Mouse (Mus musculus) CH12.LX (cell line): ENCODE results near the gene Ern1. TPM values are rescaled to one million over a fixed set of nuclear protein-coding genes. Genes with fewer than 3 reads are reported as not detected.

Experiments used
- DNase-seq: peaks from one replicate; pipeline ENCODE4 v3.0.0-alpha.2; 2013; ENCODE audit errors: extremely low read depth
- H3K27ac ChIP-seq: 2 replicates; pipeline ENCODE4 v1.5.1; 2012; ENCODE audit warnings: low read depth, mild to moderate bottlenecking, control low read depth, moderate library complexity; ENCODE audit not compliant: insufficient read depth
- H3K27me3 ChIP-seq: replicated peaks from 2 replicates; pipeline ENCODE3; 2012; ENCODE audit warnings: inconsistent platforms
- H3K36me3 ChIP-seq, 2 experiments: replicated peaks in 1 of 2; 2 replicates each; pipeline versions ENCODE3 to v1.6.1; 2012; ENCODE audit warnings: inconsistent platforms in 1 of 2, low read length in 1 of 2, mild to moderate bottlenecking in 1 of 2, mixed read lengths in 1 of 2, moderate library complexity in 1 of 2; ENCODE audit not compliant: control insufficient read depth in 1 of 2, insufficient read depth in 1 of 2
- H3K4me1 ChIP-seq, 2 experiments: 2 replicates each; pipeline ENCODE4 v1.6.1; 2012; ENCODE audit warnings: inconsistent platforms in 1 of 2, moderate library complexity in 1 of 2; ENCODE audit not compliant: insufficient read depth in 2 of 2, control insufficient read depth in 1 of 2
- H3K4me2 ChIP-seq: 2 replicates; pipeline ENCODE4 v1.6.1; 2012; ENCODE audit warnings: low read depth, mild to moderate bottlenecking, control low read depth; ENCODE audit not compliant: poor library complexity, insufficient read depth, severe bottlenecking
- H3K4me3 ChIP-seq, 3 experiments: fragments of 150-350 bp in 1 of 3; sonication (generic) in 1 of 3; replicated peaks in 1 of 3; 2 replicates each; pipeline versions ENCODE3 to v1.5.1; 2011 to 2012; ENCODE audit warnings: low read depth in 2 of 3, low read length in 2 of 3, mild to moderate bottlenecking in 2 of 3, moderate library complexity in 2 of 3, control low read depth in 1 of 3, improper control_type of control experiment in 1 of 3, inconsistent platforms in 1 of 3, mixed read lengths in 1 of 3; ENCODE audit not compliant: poor library complexity in 1 of 3
- H3K79me2 ChIP-seq: replicated peaks from 2 replicates; pipeline ENCODE4 v1.6.1; 2012; ENCODE audit warnings: mild to moderate bottlenecking, moderate library complexity; ENCODE audit not compliant: control insufficient read depth, poor library complexity, insufficient read depth, severe bottlenecking; ENCODE audit errors: extremely low read depth
- H3K9ac ChIP-seq: 2 replicates; pipeline ENCODE4 v1.6.1; 2012; ENCODE audit warnings: low read depth, mild to moderate bottlenecking, control low read depth, moderate library complexity; ENCODE audit not compliant: insufficient read depth
- H3K9me3 ChIP-seq: replicated peaks from 2 replicates; pipeline ENCODE3; 2012; ENCODE audit warnings: low read length, inconsistent platforms, mixed read lengths
- CHD2 ChIP-seq: IDR thresholded peaks from 2 replicates; pipeline ENCODE4 v1.6.1; 2011; ENCODE audit warnings: low read length, improper control_type of control experiment
- CTCF ChIP-seq, 2 experiments: IDR thresholded peaks in 1 of 2; conservative IDR thresholded peaks in 1 of 2; 2 replicates each; pipeline ENCODE4 v1.5.1; 2011 to 2012; ENCODE audit warnings: low read depth in 2 of 2, low read length in 2 of 2, improper control_type of control experiment in 1 of 2, inconsistent platforms in 1 of 2, mild to moderate bottlenecking in 1 of 2, moderate library complexity in 1 of 2
- ETS1 ChIP-seq: conservative IDR thresholded peaks from 2 replicates; pipeline ENCODE4 v1.6.1; 2012; ENCODE audit warnings: low read depth, mild to moderate bottlenecking, inconsistent platforms, low read length, improper control_type of control experiment, moderate library complexity
- IRF4 ChIP-seq: IDR thresholded peaks from 2 replicates; pipeline ENCODE4 v1.6.1; 2014; ENCODE audit warnings: low read depth, mild to moderate bottlenecking, inconsistent platforms, low read length, improper control_type of control experiment
- JUND ChIP-seq: conservative IDR thresholded peaks from 2 replicates; pipeline ENCODE4 v1.6.1; 2011; ENCODE audit warnings: low read depth, low read length, improper control_type of control experiment
- KAT2A ChIP-seq: IDR thresholded peaks from 2 replicates; pipeline ENCODE4 v1.6.1; 2012; ENCODE audit warnings: low read length, improper control_type of control experiment, inconsistent platforms; ENCODE audit not compliant: insufficient replicate concordance
- MAZ ChIP-seq: IDR thresholded peaks from 2 replicates; pipeline ENCODE4 v1.6.1; 2012; ENCODE audit warnings: low read depth, mild to moderate bottlenecking, inconsistent platforms, low read length, improper control_type of control experiment, moderate library complexity
- MXI1 ChIP-seq: IDR thresholded peaks from 2 replicates; pipeline ENCODE4 v1.6.1; 2011; ENCODE audit warnings: mild to moderate bottlenecking, low read depth, low read length, improper control_type of control experiment
- NELFE ChIP-seq: IDR thresholded peaks from 2 replicates; pipeline ENCODE4 v1.6.1; 2011; ENCODE audit warnings: low read depth, low read length, improper control_type of control experiment
- POLR2A ChIP-seq: IDR thresholded peaks from 2 replicates; pipeline ENCODE4 v1.6.1; 2011; ENCODE audit warnings: low read depth, mild to moderate bottlenecking, improper control_type of control experiment, low read length
- POLR2AphosphoS2 ChIP-seq: IDR thresholded peaks from 2 replicates; pipeline ENCODE4 v1.6.1; 2011; ENCODE audit warnings: low read depth, low read length, improper control_type of control experiment
- RAD21 ChIP-seq: IDR thresholded peaks from 2 replicates; pipeline ENCODE4 v1.6.1; 2011; ENCODE audit warnings: low read depth, mild to moderate bottlenecking, low read length, improper control_type of control experiment, moderate library complexity
- SIN3A ChIP-seq: IDR thresholded peaks from 2 replicates; pipeline ENCODE4 v1.6.1; 2012; ENCODE audit warnings: low read length, improper control_type of control experiment, inconsistent platforms
- UBTF ChIP-seq: IDR thresholded peaks from 2 replicates; pipeline ENCODE4 v1.6.1; 2012; ENCODE audit warnings: low read depth, mild to moderate bottlenecking, inconsistent platforms, low read length, improper control_type of control experiment, moderate library complexity
- ZNF384 ChIP-seq: IDR thresholded peaks from 2 replicates; pipeline ENCODE4 v1.6.1; 2012; ENCODE audit warnings: low read depth, low read length, improper control_type of control experiment, inconsistent platforms
- dilution Hi-C: fragments of 300-500 bp; cut with MboI; formaldehyde crosslinking; loops from 2 replicates; pipeline ENCODE4 v1.14.3; 2020; ENCODE audit warnings: low sequenced_read_pairs; ENCODE audit not compliant: extremely low pct_unique_long_range_greater_than_20kb, extremely low pct_ligation_motif_present
- in situ Hi-C: fragments of 300-500 bp; cut with MboI; formaldehyde crosslinking; loops from 3 replicates; pipeline ENCODE4 v1.14.3; 2019; ENCODE audit warnings: low sequenced_read_pairs, low pct_ligation_motif_present, low pct_unique_long_range_greater_than_20kb, mixed read lengths
- polyA plus RNA-seq: library from polyadenylated mRNA; unstranded; fragments of >175 nt; gene quantifications from 2 replicates; pipeline ENCODE4 v1.2.1, GENCODE M21; 2012; ENCODE audit warnings: low read depth; ENCODE audit not compliant: insufficient read length
- total RNA-seq, 2 experiments: library from RNA; depleted of rRNA; stranded (reverse); fragments of 300-350 nt in 1 of 2; fragments of >200 nt in 1 of 2; gene quantifications; 2 replicates each; pipeline ENCODE4 v1.2.3; 2012 to 2014

The Ern1 gene
- total and polyA plus RNA-seq, 3 experiments: 3.0 to 21.7 (median 7.7) TPM

DNA sequence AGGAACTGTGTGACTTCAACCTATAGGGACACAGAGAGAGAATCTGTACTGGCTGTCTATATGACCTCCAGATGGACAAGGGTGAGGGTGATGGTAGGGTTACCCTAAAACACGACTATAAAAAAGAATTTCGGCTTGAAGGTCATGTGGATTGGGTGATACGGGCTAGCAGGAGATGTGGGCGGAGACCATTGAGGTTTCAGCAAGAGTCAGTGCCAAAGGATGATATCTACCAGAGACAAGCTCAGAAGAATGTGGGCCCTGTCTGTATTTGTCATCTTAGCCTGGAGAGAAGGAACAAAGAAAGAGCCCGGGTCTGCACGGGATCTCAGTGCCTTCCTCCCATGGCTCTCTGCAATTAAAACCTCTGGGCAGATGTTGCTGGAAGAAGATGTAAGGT, 137.9 kb downstream of the Ern1 start:
- H3K36me3 ChIP-seq: no peaks in the 10 kb centered on the region
- H3K4me3 ChIP-seq: no peak overlapping the region
- H3K79me2 ChIP-seq: no peaks in the 10 kb centered on the region
- in situ Hi-C loops (no loop called here), dilution Hi-C loops (no loop called here)
- no peak overlapping the region for H3K4me2 ChIP-seq
- no peak for DNase-seq
- no peak overlapping the region for H3K27ac ChIP-seq
- peaks cover 8% of the 10 kb centered on the region for H3K9me3 ChIP-seq
- TF ChIP-seq ETS1: no peak
- TF ChIP-seq RAD21: no peak
- no peak for TF ChIP-seq POLR2AphosphoS2
- no peak for TF ChIP-seq SIN3A
- TF ChIP-seq CTCF (conservative IDR thresholded peaks at IDR 0.05 in 1 of 2, IDR thresholded peaks at IDR 0.05 in 1 of 2; ENCODE audit: low read depth in 2 of 2, low read length in 2 of 2): no peak
- TF ChIP-seq CHD2: no peak
- no peak for TF ChIP-seq ZNF384
- no peak for TF ChIP-seq UBTF
- TF ChIP-seq MAZ: no peak
- peaks cover 5 to 6% of the 10 kb centered on the region in 2 experiments; a peak in 2 of 4 replicates for H3K4me1 ChIP-seq
- H3K9ac ChIP-seq: no peak overlapping the region
- H3K27me3 ChIP-seq: peaks cover 86% of the 10 kb centered on the region

DNA sequence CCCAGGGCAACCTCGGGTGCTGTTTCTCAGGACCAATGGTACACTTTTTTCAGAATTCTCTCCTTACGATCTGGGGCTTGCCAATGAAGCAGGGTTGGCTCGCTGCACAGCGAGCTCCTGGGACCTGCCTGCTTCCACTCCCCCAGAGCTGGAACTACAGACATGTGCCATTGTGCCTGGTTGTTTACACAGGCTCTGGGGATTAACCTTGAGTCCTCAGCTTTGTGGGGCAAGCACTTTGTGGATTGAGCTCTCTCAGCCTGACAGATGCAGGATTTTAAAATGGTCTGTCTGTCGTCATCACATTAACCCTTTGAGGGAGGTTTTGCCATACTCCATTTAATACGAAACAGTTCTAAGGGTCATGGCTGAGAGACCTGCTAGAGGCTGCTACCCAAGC, 142.7 kb downstream of the Ern1 start:
- DNase-seq: no peak
- H3K4me2 ChIP-seq: no peak overlapping the region
- no peak overlapping the region for H3K4me3 ChIP-seq
- H3K9ac ChIP-seq: no peak overlapping the region
- peaks cover 88% of the 10 kb centered on the region for H3K27me3 ChIP-seq
- in situ Hi-C loops (no loop called here), dilution Hi-C loops (no loop called here)
- peaks cover 0 to 5% of the 10 kb centered on the region in 2 experiments; a peak in 2 of 4 replicates for H3K4me1 ChIP-seq
- H3K36me3 ChIP-seq: no peaks in the 10 kb centered on the region
- H3K79me2 ChIP-seq: no peaks in the 10 kb centered on the region
- no peak for TF ChIP-seq NELFE
- no peak for TF ChIP-seq MAZ
- TF ChIP-seq POLR2A: no peak
- TF ChIP-seq JUND: no peak
- TF ChIP-seq KAT2A: no peak
- TF ChIP-seq MXI1: no peak
- TF ChIP-seq IRF4: no peak
- H3K9me3 ChIP-seq: peaks cover 11% of the 10 kb centered on the region
- no peak overlapping the region for H3K27ac ChIP-seq

Other genes starting within 250 kb of the Ern1 start
- 178 and 269 TPM in 2 replicates for gene Ftsj3, start 231.8 kb downstream of the Ern1 start, total RNA-seq (2012; rRNA removed)
- gene Ftsj3, start 231.8 kb downstream of the Ern1 start, total RNA-seq (2014; rRNA removed): 215 and 223 TPM in 2 replicates
- 298 and 354 TPM in 2 replicates for gene Ftsj3, start 231.8 kb downstream of the Ern1 start, polyA plus RNA-seq
- 250 and 344 TPM in 2 replicates for gene Psmc5, start 231.7 kb downstream of the Ern1 start, total RNA-seq (2012; rRNA removed)
- 139 and 151 TPM in 2 replicates for gene Psmc5, start 231.7 kb downstream of the Ern1 start, total RNA-seq (2014; rRNA removed)
- 344 and 352 TPM in 2 replicates for gene Psmc5, start 231.7 kb downstream of the Ern1 start, polyA plus RNA-seq
- gene Smarcd2, start 214.9 kb downstream of the Ern1 start, total RNA-seq (2012; rRNA removed): 89.4 and 94.3 TPM in 2 replicates
- 105 and 110 TPM in 2 replicates for gene Smarcd2, start 214.9 kb downstream of the Ern1 start, total RNA-seq (2014; rRNA removed)
- gene Smarcd2, start 214.9 kb downstream of the Ern1 start, polyA plus RNA-seq: 103 and 116 TPM in 2 replicates
- 4.2 and 5.9 TPM in 2 replicates for gene Tcam1, start 211.2 kb downstream of the Ern1 start, total RNA-seq (2012; rRNA removed)
- 0.68 and 0.82 TPM in 2 replicates for gene Tcam1, start 211.2 kb downstream of the Ern1 start, total RNA-seq (2014; rRNA removed)
- gene Tcam1, start 211.2 kb downstream of the Ern1 start, polyA plus RNA-seq: 0.64 and 0.99 TPM in 2 replicates
- gene Gh, start 186.0 kb downstream of the Ern1 start, total RNA-seq (2012; rRNA removed): 0.38 and 0.46 TPM in 2 replicates
- 0.31 and 0.68 TPM in 2 replicates for gene Gh, start 186.0 kb downstream of the Ern1 start, total RNA-seq (2014; rRNA removed)
- 0.76 and 1.0 TPM in 2 replicates for gene Gh, start 186.0 kb downstream of the Ern1 start, polyA plus RNA-seq
- 503 and 527 TPM in 2 replicates for gene Cd79b, start 173.1 kb downstream of the Ern1 start, total RNA-seq (2012; rRNA removed)
- gene Cd79b, start 173.1 kb downstream of the Ern1 start, total RNA-seq (2014; rRNA removed): 636 and 689 TPM in 2 replicates
- 678 and 741 TPM in 2 replicates for gene Cd79b, start 173.1 kb downstream of the Ern1 start, polyA plus RNA-seq
- gene Scn4a, start 134.6 kb downstream of the Ern1 start, total RNA-seq (2012; rRNA removed): 0.50 and 0.64 TPM in 2 replicates
- 0.55 and 0.57 TPM in 2 replicates for gene Scn4a, start 134.6 kb downstream of the Ern1 start, total RNA-seq (2014; rRNA removed)
- gene Scn4a, start 134.6 kb downstream of the Ern1 start, polyA plus RNA-seq: 0.97 and 1.00 TPM in 2 replicates
- gene Prr29, start 122.4 kb downstream of the Ern1 start, total RNA-seq (2012; rRNA removed): 0.17 TPM in 1 of 2 replicates, not detected in the other
- not detected in 2 replicates for gene Prr29, start 122.4 kb downstream of the Ern1 start, total RNA-seq (2014; rRNA removed)
- 0.21 TPM in 1 of 2 replicates, not detected in the other for gene Prr29, start 122.4 kb downstream of the Ern1 start, polyA plus RNA-seq
- 15.3 and 27.3 TPM in 2 replicates for gene Icam2, start 99.8 kb downstream of the Ern1 start, total RNA-seq (2012; rRNA removed)
- gene Icam2, start 99.8 kb downstream of the Ern1 start, total RNA-seq (2014; rRNA removed): 40.1 and 44.3 TPM in 2 replicates
- gene Icam2, start 99.8 kb downstream of the Ern1 start, polyA plus RNA-seq: 23.7 and 26.7 TPM in 2 replicates
- 5.0 and 6.2 TPM in 2 replicates for gene Tex2, start 125.6 kb upstream of the Ern1 start, total RNA-seq (2012; rRNA removed)
- 3.9 and 4.5 TPM in 2 replicates for gene Tex2, start 125.6 kb upstream of the Ern1 start, total RNA-seq (2014; rRNA removed)
- 3.9 and 4.0 TPM in 2 replicates for gene Tex2, start 125.6 kb upstream of the Ern1 start, polyA plus RNA-seq